20 mouse cellular contexts compared by ENCODE assay signal in genomic region chr9:64110502-64110901, GRCm38 (mm10). TPM values are rescaled to one million over a fixed set of nuclear protein-coding genes. Genes with fewer than 3 reads are reported as not detected.
"Had no signal": no experiment of that assay in that cellular context is flagged by ENCODE, and none has a peak within 500 bp of the region (broad histone marks: within the 10 kb centered on the region; RNA-seq: fewer than 3 reads in every experiment).

No protein-coding gene starts in this region.

- H3K27ac ChIP-seq: liver, embryonic 13.5 days; liver, embryonic 15.5 days; lung, embryonic 15.5 days; macrophage; midbrain, embryonic 13.5 days; midbrain, embryonic 15.5 days; neural tube, embryonic 12.5 days; stomach, embryonic 15.5 days; stomach, postnatal 0 days had no signal

- H3K4me2 ChIP-seq: liver, embryonic 13.5 days; liver, embryonic 15.5 days; lung, embryonic 15.5 days; midbrain, embryonic 11.5 days; midbrain, embryonic 13.5 days; midbrain, embryonic 15.5 days; neural tube, embryonic 12.5 days; stomach, embryonic 15.5 days had no signal

- H3K27me3 ChIP-seq: liver, embryonic 13.5 days; liver, embryonic 15.5 days; lung, embryonic 15.5 days; midbrain, embryonic 13.5 days; midbrain, embryonic 15.5 days; neural tube, embryonic 12.5 days; stomach, embryonic 15.5 days had no signal

- H3K4me3 ChIP-seq: liver, embryonic 13.5 days; liver, embryonic 15.5 days; lung, embryonic 15.5 days; megakaryocyte, embryonic 14.5 days; midbrain, embryonic 13.5 days; midbrain, embryonic 15.5 days; neural tube, embryonic 12.5 days; stomach, embryonic 15.5 days had no signal

- H3K4me1 ChIP-seq: liver, embryonic 15.5 days; midbrain, embryonic 13.5 days; midbrain, embryonic 15.5 days; neural tube, embryonic 12.5 days had no signal

- H3K9me3 ChIP-seq: liver, embryonic 13.5 days; liver, embryonic 15.5 days; lung, embryonic 15.5 days; megakaryocyte, embryonic 14.5 days; midbrain, embryonic 13.5 days; midbrain, embryonic 15.5 days; neural tube, embryonic 12.5 days; stomach, embryonic 15.5 days had no signal

- H3K36me3 ChIP-seq: liver, embryonic 13.5 days; liver, embryonic 15.5 days; lung, embryonic 15.5 days; midbrain, embryonic 13.5 days; midbrain, embryonic 15.5 days; neural tube, embryonic 12.5 days; stomach, embryonic 15.5 days had no signal

- ATAC-seq: liver, postnatal 0 days; midbrain, embryonic 13.5 days; midbrain, embryonic 15.5 days had no signal

- DNase-seq: liver, embryonic 13.5 days; liver, postnatal 0 days; lung, postnatal 36 days; right cerebral cortex, postnatal 14 days; thymus, adult 2 months; thymus, postnatal 25 days; thymus, postnatal 4 days had no signal

- H3K9ac ChIP-seq: liver, embryonic 13.5 days; liver, embryonic 15.5 days; liver, postnatal 0 days; lung, embryonic 15.5 days; midbrain, embryonic 13.5 days; midbrain, embryonic 15.5 days; neural tube, embryonic 12.5 days; stomach, embryonic 15.5 days had no signal

RNA-seq across cellular contexts. Expression of gene Lctl, which starts 6.4 kb away (rescaled TPM):
- polyA plus RNA-seq: liver, embryonic 13.5 days; liver, embryonic 15.5 days; liver, postnatal 0 days; lung, embryonic 15.5 days; macrophage; midbrain, embryonic 11.5 days; midbrain, embryonic 13.5 days; midbrain, embryonic 15.5 days; midbrain, postnatal 0 days; neural tube, embryonic 12.5 days; neural tube, embryonic 14.5 days; spleen, adult 2 months; stomach, embryonic 15.5 days had no signal
